Mouse (Mus musculus): ENCODE results near the gene Ascl2.

GRCm38 (mm10) chr7:142937631-142938030 is 31.4 kb downstream of the Ascl2 start:
- TF ChIP-seq POLR2A (IDR thresholded peaks at IDR 0.05; ENCODE audit: borderline replicate concordance, low read depth, low read length) (no peak), CTCF (IDR thresholded peaks at IDR 0.05; ENCODE audit: low read depth, low read length) (no peak)

Data from bone marrow macrophage, adult 2 months (primary cell).